Mouse (Mus musculus) heart, postnatal 0 days (tissue): ENCODE results near the gene Qprt. TPM values are rescaled to one million over a fixed set of nuclear protein-coding genes. Genes with fewer than 3 reads are reported as not detected.

Experiments used
- ATAC-seq: fragments of 200-750 bp; cut with Nextera tagmentation; 2 replicates; pipeline ENCODE4 v1.8.0; 2017; ENCODE audit warnings: low read depth, moderate number of reproducible peaks, moderate library complexity; ENCODE audit not compliant: insufficient read depth
- DNase-seq: peaks from one replicate; pipeline ENCODE4 v3.0.0-alpha.2; 2016; ENCODE audit warnings: low spot score
- H3K27ac ChIP-seq: fragments of 300-500 bp; sonication (generic); 2 replicates; pipeline ENCODE4 v1.5.1; 2014; ENCODE audit warnings: low read depth, mild to moderate bottlenecking
- H3K27me3 ChIP-seq: fragments of 300-500 bp; sonication (generic); 2 replicates; pipeline ENCODE4 v1.6.1; 2014; ENCODE audit warnings: low read length, mixed read lengths; ENCODE audit not compliant: control insufficient read depth, insufficient read depth
- H3K36me3 ChIP-seq: fragments of 300-500 bp; sonication (generic); replicated peaks from 2 replicates; pipeline ENCODE4 v1.6.1; 2014; ENCODE audit warnings: low read length, mixed read lengths; ENCODE audit not compliant: control insufficient read depth, insufficient read depth
- H3K4me1 ChIP-seq: fragments of 300-500 bp; sonication (generic); 2 replicates; pipeline ENCODE4 v1.6.1; 2014; ENCODE audit warnings: antibody characterized with exemption; ENCODE audit not compliant: control insufficient read depth, insufficient read depth
- H3K4me2 ChIP-seq: fragments of 300-500 bp; sonication (generic); 2 replicates; pipeline ENCODE4 v1.6.1; 2014; ENCODE audit warnings: low read depth, mild to moderate bottlenecking, low read length, moderate library complexity
- H3K4me3 ChIP-seq: fragments of 300-500 bp; sonication (generic); 2 replicates; pipeline ENCODE4 v1.5.1; 2014; ENCODE audit warnings: low read depth, low read length
- H3K9ac ChIP-seq: fragments of 300-500 bp; sonication (generic); replicated peaks from 2 replicates; pipeline ENCODE4 v1.6.1; 2014; ENCODE audit warnings: low read depth, low read length, mixed read lengths
- H3K9me3 ChIP-seq: fragments of 300-500 bp; sonication (generic); replicated peaks from 2 replicates; pipeline ENCODE4 v1.6.1; 2016; ENCODE audit warnings: low read length; ENCODE audit not compliant: control insufficient read depth
- CTCF ChIP-seq: IDR thresholded peaks from 2 replicates; pipeline ENCODE4 v1.5.1; 2016; ENCODE audit warnings: antibody characterized with exemption, control low read depth, low read depth
- EP300 ChIP-seq: IDR thresholded peaks from 2 replicates; pipeline ENCODE4 v1.6.1; 2016; ENCODE audit warnings: antibody characterized with exemption, low read depth
- WGBS: fragments of 180-500 bp; shearing (Covaris S2); extraction: QIAGEN DNeasy Blood & Tissue Kit; methylation state at CpG from one replicate; pipeline ENCODE4 v1.1.7; 2014; 5-methylcytosine and 5-hydroxymethylcytosine counted together
- polyA plus RNA-seq: library from polyadenylated mRNA; unstranded; fragments of >200 nt; fragmentation: Nextera tagmentation; extraction: Ambion mirVana; gene quantifications from 2 replicates; pipeline ENCODE4 v1.2.1, GENCODE M21; 2015
- total RNA-seq: library from RNA; depleted of rRNA; stranded (reverse); fragments of >200 nt; gene quantifications from 2 replicates; pipeline ENCODE4 v1.2.3, GENCODE M21; 2014; ENCODE audit warnings: low replicate concordance

The Qprt gene
- total and polyA plus RNA-seq, 2 experiments from 2014 or later = 0.42 to 1.1 TPM

GRCm38 (mm10) chr7:127139562-127139961 lies 17.5 kb upstream of the Qprt start:
- no peak overlapping the region for H3K9ac ChIP-seq
- no peak for TF ChIP-seq CTCF
- TF ChIP-seq EP300 = no peak
- WGBS = 46% methylated on average over 5 of the region's 5 CpGs
- no peak for DNase-seq
- H3K9me3 ChIP-seq = no peaks in the 10 kb centered on the region
- no peak for ATAC-seq
- no peak overlapping the region for H3K4me3 ChIP-seq
- no peaks in the 10 kb centered on the region for H3K36me3 ChIP-seq
- H3K27ac ChIP-seq = no peak overlapping the region
- H3K4me1 ChIP-seq = no peaks in the 10 kb centered on the region
- H3K4me2 ChIP-seq = no peak overlapping the region
- no peaks in the 10 kb centered on the region for H3K27me3 ChIP-seq

- H3K4me2 ChIP-seq = no peak overlapping the region
- H3K27me3 ChIP-seq = no peaks in the 10 kb centered on the region
- H3K36me3 ChIP-seq = no peaks in the 10 kb centered on the region
- H3K4me1 ChIP-seq = no peaks in the 10 kb centered on the region
- DNase-seq (no peak), ATAC-seq (no peak)
- H3K4me3 ChIP-seq = no peak overlapping the region
- no peak overlapping the region for H3K27ac ChIP-seq
- H3K9me3 ChIP-seq = no peaks in the 10 kb centered on the region
- H3K9ac ChIP-seq = no peak overlapping the region
- TF ChIP-seq EP300 = no peak
- no peak for TF ChIP-seq CTCF
- 85% methylated on average over 7 of the region's 7 CpGs for WGBS
These were observed 17.1 kb upstream of the Qprt start for GRCm38 (mm10) chr7:127139100-127139499.

GRCm38 (mm10) chr7:127137262-127138017 lies 15.4 kb upstream of the Qprt start, which contains the start of gene Spn:
Spn (minus strand) TSS chr7:127137823.
- Histone ChIP-seq H3K36me3 (no peaks in the 10 kb centered on the region), H3K27me3 (no peaks in the 10 kb centered on the region), H3K9me3 (no peaks in the 10 kb centered on the region), H3K4me2 (peak within 1 kb of the TSS; percentile 22; the same call in 1 of the 2 replicates), H3K4me1 (no peaks in the 10 kb centered on the region), H3K4me3 (peak within 1 kb of the TSS; percentile 7; the same call in 1 of the 2 replicates), H3K27ac (peak within 1 kb of the TSS; percentile 34; the same call in 1 of the 2 replicates), H3K9ac (no peak within 1 kb of the TSS)
- ATAC-seq (no peak), DNase-seq (no peak)
- TF ChIP-seq EP300 = no peak
- no peak for TF ChIP-seq CTCF
- 51% methylated on average over 9 of the region's 9 CpGs for WGBS

- ATAC-seq = no peak
- no peaks in the 10 kb centered on the region for H3K36me3 ChIP-seq
- H3K4me3 ChIP-seq = peak overlapping the region; percentile 7; the same call in 1 of the 2 replicates
- H3K4me2 ChIP-seq = peak overlapping the region; percentile 22; the same call in 1 of the 2 replicates
- no peaks in the 10 kb centered on the region for H3K4me1 ChIP-seq
- TF ChIP-seq CTCF (no peak), EP300 (no peak)
- no peak overlapping the region for H3K9ac ChIP-seq
- WGBS = 72% methylated on average over 22 of the region's 22 CpGs
- H3K27ac ChIP-seq = no peak overlapping the region
- DNase-seq = no peak
- H3K9me3 ChIP-seq = no peaks in the 10 kb centered on the region
- no peaks in the 10 kb centered on the region for H3K27me3 ChIP-seq
These were observed 14.4 kb upstream of the Qprt start for GRCm38 (mm10) chr7:127136181-127137071.

- Histone ChIP-seq H3K36me3 (no peaks in the 10 kb centered on the region), H3K4me1 (no peaks in the 10 kb centered on the region), H3K4me2 (no peak overlapping the region), H3K27ac (no peak overlapping the region), H3K27me3 (no peaks in the 10 kb centered on the region), H3K4me3 (no peak overlapping the region), H3K9me3 (no peaks in the 10 kb centered on the region), H3K9ac (no peak overlapping the region)
- no peak for TF ChIP-seq CTCF
- TF ChIP-seq EP300 = no peak
- no peak for DNase-seq
- WGBS = 65% methylated on average over 11 of the region's 11 CpGs
- ATAC-seq = no peak
These were observed 12.9 kb upstream of the Qprt start for GRCm38 (mm10) chr7:127134821-127135447.
